Mouse (Mus musculus): ENCODE results near the gene Lhfpl3. TPM values are rescaled to one million over a fixed set of nuclear protein-coding genes. Genes with fewer than 3 reads are reported as not detected.

Gene Lhfpl3
- total RNA-seq, 2 experiments from 2014 or later: not detected

- intact Hi-C loops (cut with DNase I): no loop called here
Observed at GRCm38 (mm10) chr5:23114249-23114648, 368.4 kb downstream of the Lhfpl3 start.

GRCm38 (mm10) chr5:23126851-23127250 is 381.0 kb downstream of the Lhfpl3 start:
- DNase-seq (ENCODE audit: low spot score): no peak
- intact Hi-C loops (cut with DNase I): no loop called here

More at GRCm38 (mm10) chr5:23114249-23114648, 368.4 kb downstream of the Lhfpl3 start:
- no peak for DNase-seq (ENCODE audit: low spot score)

GRCm38 (mm10) chr5:23140183-23140921 is 394.5 kb downstream of the Lhfpl3 start:
- DNase-seq (ENCODE audit: low spot score): no peak
- intact Hi-C loops (cut with DNase I): no loop called here

GRCm38 (mm10) chr5:23153210-23153609 is 407.4 kb downstream of the Lhfpl3 start:
- no peak for DNase-seq (ENCODE audit: low spot score)

GRCm38 (mm10) chr5:23154439-23154838 is 408.6 kb downstream of the Lhfpl3 start:
- intact Hi-C loops (cut with DNase I): no loop called here
- DNase-seq (ENCODE audit: low spot score): no peak

More at GRCm38 (mm10) chr5:23153210-23153609, 407.4 kb downstream of the Lhfpl3 start:
- intact Hi-C loops (cut with DNase I): no loop called here

GRCm38 (mm10) chr5:23165947-23166350 is 420.1 kb downstream of the Lhfpl3 start:
- intact Hi-C loops (cut with DNase I): no loop called here

GRCm38 (mm10) chr5:23166658-23167057 is 420.8 kb downstream of the Lhfpl3 start:
- intact Hi-C loops (cut with DNase I): no loop called here
- DNase-seq (ENCODE audit: low spot score): no peak

More at GRCm38 (mm10) chr5:23165947-23166350, 420.1 kb downstream of the Lhfpl3 start:
- no peak for DNase-seq (ENCODE audit: low spot score)

- no peak for DNase-seq (ENCODE audit: low spot score)
- intact Hi-C loops (cut with DNase I): no loop called here
Observed at GRCm38 (mm10) chr5:23189633-23190032, 443.8 kb downstream of the Lhfpl3 start.

GRCm38 (mm10) chr5:23196879-23197278 is 451.0 kb downstream of the Lhfpl3 start:
- no peak for DNase-seq (ENCODE audit: low spot score)
- intact Hi-C loops (cut with DNase I): no loop called here

GRCm38 (mm10) chr5:23213086-23213485 is 467.2 kb downstream of the Lhfpl3 start:
- no peak for DNase-seq (ENCODE audit: low spot score)
- intact Hi-C loops (cut with DNase I): no loop called here

GRCm38 (mm10) chr5:23214646-23215045 is 468.8 kb downstream of the Lhfpl3 start:
- DNase-seq (ENCODE audit: low spot score): no peak
- intact Hi-C loops (cut with DNase I): no loop called here

- no peak for DNase-seq (ENCODE audit: low spot score)
- intact Hi-C loops (cut with DNase I): loop anchor here (10.0 kb wide), 1 partner anchor 665 kb away; the partner anchor contains the start of gene Orc5
Observed at GRCm38 (mm10) chr5:23219655-23220054, 473.8 kb downstream of the Lhfpl3 start.

- no peak for DNase-seq (ENCODE audit: low spot score)
- intact Hi-C loops (cut with DNase I): loop anchor here (1.0 to 10.0 kb wide), 4 partner anchors 262 to 670 kb away; partner anchors contain the start of gene Orc5
Observed at GRCm38 (mm10) chr5:23224759-23225536, 479.1 kb downstream of the Lhfpl3 start.

GRCm38 (mm10) chr5:23225621-23226020 is 479.8 kb downstream of the Lhfpl3 start:
- no peak for DNase-seq (ENCODE audit: low spot score)
- intact Hi-C loops (cut with DNase I): loop anchor here (1.0 to 10.0 kb wide), 4 partner anchors 262 to 671 kb away; partner anchors contain the start of gene Orc5

GRCm38 (mm10) chr5:23226753-23227152 is 480.9 kb downstream of the Lhfpl3 start:
- no peak for DNase-seq (ENCODE audit: low spot score)
- intact Hi-C loops (cut with DNase I): loop anchor here (10.0 kb wide), 1 partner anchor 672 kb away; the partner anchor contains the start of gene Orc5

GRCm38 (mm10) chr5:23246974-23247373 is 501.1 kb downstream of the Lhfpl3 start:
- DNase-seq (ENCODE audit: low spot score): no peak
- intact Hi-C loops (cut with DNase I): no loop called here

GRCm38 (mm10) chr5:23247784-23248183 is 501.9 kb downstream of the Lhfpl3 start:
- intact Hi-C loops (cut with DNase I): no loop called here
- DNase-seq (ENCODE audit: low spot score): no peak

GRCm38 (mm10) chr5:23248303-23248702 is 502.4 kb downstream of the Lhfpl3 start:
- intact Hi-C loops (cut with DNase I): no loop called here
- no peak for DNase-seq (ENCODE audit: low spot score)

GRCm38 (mm10) chr5:23249896-23250875 is 504.3 kb downstream of the Lhfpl3 start:
- no peak for DNase-seq (ENCODE audit: low spot score)
- intact Hi-C loops (cut with DNase I): no loop called here
